Mouse (Mus musculus): ENCODE results near the gene AI837181.

- no peak for TF ChIP-seq CTCF (IDR thresholded peaks at IDR 0.05; ENCODE audit: low read depth, low read length)
- no peak for TF ChIP-seq GATA2 (IDR thresholded peaks at IDR 0.05; ENCODE audit: borderline replicate concordance, low read depth, low read length)
- TF ChIP-seq POLR2AphosphoS5 (IDR thresholded peaks at IDR 0.05; ENCODE audit: insufficient replicate concordance, low read depth, low read length), result no peak
- no peak for TF ChIP-seq TAL1 (conservative IDR thresholded peaks at IDR 0.05; ENCODE audit: low read depth, low read length)
- no peak for TF ChIP-seq GATA1 (IDR thresholded peaks at IDR 0.05; ENCODE audit: borderline replicate concordance, low read length)
Measured at GRCm38 (mm10) chr19:5383326-5383725, 41.6 kb upstream of the AI837181 start.
